Mouse (Mus musculus): ENCODE data around the gene Pdgfd. TPM values are rescaled to one million over a fixed set of nuclear protein-coding genes. Genes with fewer than 3 reads are reported as not detected.

Pdgfd gene
- polyA plus RNA-seq (2012; rRNA removed) = 4.5 and 4.6 TPM in 2 replicates

DNA sequence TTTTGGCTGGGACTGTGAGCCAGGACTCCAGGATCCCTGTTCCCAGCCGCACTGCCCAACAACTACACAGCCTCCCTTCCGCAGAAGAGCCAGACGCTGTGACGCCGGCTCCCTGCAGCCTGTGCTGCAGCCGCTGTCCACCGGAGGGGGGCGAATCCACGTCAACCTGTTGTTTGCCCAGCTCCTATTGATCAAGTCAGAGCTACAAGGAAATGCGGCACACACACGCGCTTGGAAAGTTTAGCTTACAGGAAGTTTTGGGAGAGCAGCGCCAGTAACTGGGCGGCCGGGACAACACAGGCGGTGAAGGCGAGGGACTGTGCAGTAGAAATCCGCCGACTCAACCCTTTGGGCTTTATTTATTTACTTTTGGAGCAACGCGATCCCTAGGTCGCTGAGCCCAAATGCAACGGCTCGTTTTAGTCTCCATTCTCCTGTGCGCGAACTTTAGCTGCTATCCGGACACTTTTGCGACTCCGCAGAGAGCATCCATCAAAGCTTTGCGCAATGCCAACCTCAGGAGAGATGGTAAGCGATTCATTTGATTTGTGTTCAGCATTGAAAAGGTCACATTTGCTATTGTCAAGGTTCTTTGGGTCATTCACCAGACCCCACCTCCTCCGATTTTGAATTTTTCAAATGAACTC lies at the start of gene Pdgfd:
Gene Pdgfd, plus strand, starts transcription at position 194 of the 647 bp plus-strand sequence.
- Histone ChIP-seq H3K27me3 (replicated peaks; ENCODE audit: control insufficient read depth, insufficient read depth, low read length) (no peaks in the 10 kb centered on the region), H3K4me1 (ENCODE audit: control insufficient read depth, insufficient read depth, low read length) (no peaks in the 10 kb centered on the region), H3K4me3 (ENCODE audit: insufficient read depth, low read depth, low read length) (peak within 1 kb of the TSS; percentile 67), H3K36me3 (ENCODE audit: control insufficient read depth, insufficient read depth, low read length) (no peaks in the 10 kb centered on the region), H3K27ac (ENCODE audit: insufficient read depth, low read depth, low read length) (peak within 1 kb of the TSS; percentile 87)
- WGBS = 2% methylated on average over 32 of the region's 32 CpGs
- peak; percentile 84 for DNase-seq
- no peak for TF ChIP-seq POLR2A (IDR thresholded peaks at IDR 0.05; ENCODE audit: low read depth, low read length)
- peak; percentile 56; the same call in 1 of the 2 replicates for TF ChIP-seq CTCF (conservative IDR thresholded peaks at IDR 0.05; ENCODE audit: insufficient read depth, insufficient read length, low read depth, low read length)

DNA sequence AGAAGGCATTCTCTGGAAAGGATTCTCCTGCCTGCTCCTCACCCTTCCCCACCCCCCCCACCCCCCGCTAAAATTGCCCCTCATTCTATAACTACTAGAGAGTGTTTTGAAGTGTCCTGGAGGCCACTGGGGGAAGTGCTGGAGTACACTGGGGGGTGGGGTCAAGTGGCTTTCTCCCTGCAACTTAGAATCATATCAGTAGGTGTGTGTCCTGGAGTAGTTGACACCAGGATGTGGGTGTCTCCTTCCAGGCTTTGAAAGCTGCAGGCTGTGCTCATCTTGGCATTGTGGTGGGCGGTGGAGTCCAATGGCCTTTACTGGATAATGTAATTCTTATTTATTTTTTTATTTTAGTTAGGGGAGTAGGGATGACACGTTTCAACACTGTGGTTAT lies 651 bp downstream of the Pdgfd start:
- Histone ChIP-seq H3K27me3 (replicated peaks; ENCODE audit: control insufficient read depth, insufficient read depth, low read length) (no peaks in the 10 kb centered on the region), H3K36me3 (ENCODE audit: control insufficient read depth, insufficient read depth, low read length) (no peaks in the 10 kb centered on the region), H3K27ac (ENCODE audit: insufficient read depth, low read depth, low read length) (peak overlapping the region; percentile 87; the same call in 1 of the 2 replicates), H3K4me1 (ENCODE audit: control insufficient read depth, insufficient read depth, low read length) (no peaks in the 10 kb centered on the region), H3K4me3 (ENCODE audit: insufficient read depth, low read depth, low read length) (peak overlapping the region; percentile 67)
- peak; percentile 16 for DNase-seq
- TF ChIP-seq CTCF (conservative IDR thresholded peaks at IDR 0.05; ENCODE audit: insufficient read depth, insufficient read length, low read depth, low read length) (no peak), POLR2A (IDR thresholded peaks at IDR 0.05; ENCODE audit: low read depth, low read length) (no peak)
- WGBS = 26% methylated on average over 3 of the region's 3 CpGs

DNA sequence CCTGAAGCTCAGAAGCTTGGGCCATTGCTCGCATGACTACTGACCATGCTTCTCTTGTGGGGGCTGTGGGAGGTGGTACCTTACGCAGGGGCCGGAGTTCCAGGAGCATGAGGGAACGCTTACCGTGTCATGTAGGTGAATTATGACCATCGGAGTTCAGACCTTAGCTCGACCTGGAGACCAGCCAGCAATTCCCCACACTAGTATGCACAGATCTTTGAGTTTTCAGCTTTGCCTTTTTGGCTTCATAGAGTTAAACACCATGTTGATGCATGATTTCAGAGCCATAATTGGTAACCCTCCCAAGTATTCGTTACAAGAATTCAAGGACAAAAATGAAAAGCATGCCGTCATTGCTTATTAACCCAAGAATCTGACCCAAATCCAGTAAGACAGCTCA lies 2.6 kb downstream of the Pdgfd start:
- 23% methylated on average over 9 of the region's 9 CpGs for WGBS
- TF ChIP-seq POLR2A (IDR thresholded peaks at IDR 0.05; ENCODE audit: low read depth, low read length) (no peak), CTCF (conservative IDR thresholded peaks at IDR 0.05; ENCODE audit: insufficient read depth, insufficient read length, low read depth, low read length) (no peak)
- DNase-seq = peak; percentile 26
- no peaks in the 10 kb centered on the region for H3K36me3 ChIP-seq (ENCODE audit: control insufficient read depth, insufficient read depth, low read length)
- no peaks in the 10 kb centered on the region for H3K27me3 ChIP-seq (replicated peaks; ENCODE audit: control insufficient read depth, insufficient read depth, low read length)
- H3K4me3 ChIP-seq (ENCODE audit: insufficient read depth, low read depth, low read length) = peak overlapping the region; percentile 1; the same call in 1 of the 2 replicates
- no peak overlapping the region for H3K27ac ChIP-seq (ENCODE audit: insufficient read depth, low read depth, low read length)
- H3K4me1 ChIP-seq (ENCODE audit: control insufficient read depth, insufficient read depth, low read length) = no peaks in the 10 kb centered on the region

DNA sequence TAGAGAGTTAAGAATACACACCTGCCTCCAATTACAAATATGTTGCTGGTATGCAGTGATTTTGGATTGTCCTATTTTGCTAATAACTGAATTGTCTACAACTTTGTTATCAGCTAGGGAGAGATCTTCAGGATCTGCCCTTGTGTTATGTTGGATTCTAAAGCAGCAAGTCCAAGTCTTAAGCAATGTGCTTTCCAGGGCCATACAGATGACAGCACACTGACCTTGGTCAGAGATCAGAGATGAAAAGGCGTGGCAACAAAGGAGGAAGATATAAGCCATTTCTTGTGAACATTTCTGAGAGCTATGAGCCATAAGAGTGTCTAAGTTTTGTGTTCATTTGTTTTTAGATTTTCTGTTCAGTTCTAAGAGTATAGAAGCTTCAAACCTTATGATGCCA lies 4.9 kb downstream of the Pdgfd start:
- Histone ChIP-seq H3K27ac (ENCODE audit: insufficient read depth, low read depth, low read length) (no peak overlapping the region), H3K4me1 (ENCODE audit: control insufficient read depth, insufficient read depth, low read length) (no peaks in the 10 kb centered on the region), H3K27me3 (replicated peaks; ENCODE audit: control insufficient read depth, insufficient read depth, low read length) (no peaks in the 10 kb centered on the region), H3K36me3 (ENCODE audit: control insufficient read depth, insufficient read depth, low read length) (no peaks in the 10 kb centered on the region), H3K4me3 (ENCODE audit: insufficient read depth, low read depth, low read length) (no peak overlapping the region)
- DNase-seq = no peak
- WGBS = 85% methylated on average over 1 of the region's 1 CpGs
- TF ChIP-seq POLR2A (IDR thresholded peaks at IDR 0.05; ENCODE audit: low read depth, low read length) = no peak
- no peak for TF ChIP-seq CTCF (conservative IDR thresholded peaks at IDR 0.05; ENCODE audit: insufficient read depth, insufficient read length, low read depth, low read length)

DNA sequence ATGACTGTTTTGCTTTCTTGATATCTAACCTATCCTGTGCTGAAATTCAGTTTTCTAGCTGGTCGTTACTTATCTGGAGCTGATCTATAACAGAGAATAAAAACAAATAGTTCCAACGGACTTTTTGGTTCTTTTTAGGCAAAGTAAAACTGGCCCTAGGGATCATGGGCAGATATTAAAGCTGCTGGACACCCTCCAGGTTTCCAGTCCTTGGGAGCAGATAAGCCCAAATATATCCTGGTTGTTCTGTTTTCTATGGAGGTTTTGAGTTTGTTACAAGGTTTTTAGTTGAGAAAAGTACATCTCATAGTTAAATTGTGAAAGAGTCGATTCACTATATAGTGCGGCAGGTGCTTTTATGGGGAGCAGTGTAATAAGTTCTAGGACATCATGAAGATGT lies 7.3 kb downstream of the Pdgfd start:
- no peak overlapping the region for H3K4me3 ChIP-seq (ENCODE audit: insufficient read depth, low read depth, low read length)
- no peaks in the 10 kb centered on the region for H3K4me1 ChIP-seq (ENCODE audit: control insufficient read depth, insufficient read depth, low read length)
- H3K27ac ChIP-seq (ENCODE audit: insufficient read depth, low read depth, low read length) = no peak overlapping the region
- H3K27me3 ChIP-seq (replicated peaks; ENCODE audit: control insufficient read depth, insufficient read depth, low read length) = no peaks in the 10 kb centered on the region
- H3K36me3 ChIP-seq (ENCODE audit: control insufficient read depth, insufficient read depth, low read length) = no peaks in the 10 kb centered on the region
- no peak for TF ChIP-seq POLR2A (IDR thresholded peaks at IDR 0.05; ENCODE audit: low read depth, low read length)
- TF ChIP-seq CTCF (conservative IDR thresholded peaks at IDR 0.05; ENCODE audit: insufficient read depth, insufficient read length, low read depth, low read length) = no peak
- WGBS = 76% methylated on average over 4 of the region's 4 CpGs
- no peak for DNase-seq

DNA sequence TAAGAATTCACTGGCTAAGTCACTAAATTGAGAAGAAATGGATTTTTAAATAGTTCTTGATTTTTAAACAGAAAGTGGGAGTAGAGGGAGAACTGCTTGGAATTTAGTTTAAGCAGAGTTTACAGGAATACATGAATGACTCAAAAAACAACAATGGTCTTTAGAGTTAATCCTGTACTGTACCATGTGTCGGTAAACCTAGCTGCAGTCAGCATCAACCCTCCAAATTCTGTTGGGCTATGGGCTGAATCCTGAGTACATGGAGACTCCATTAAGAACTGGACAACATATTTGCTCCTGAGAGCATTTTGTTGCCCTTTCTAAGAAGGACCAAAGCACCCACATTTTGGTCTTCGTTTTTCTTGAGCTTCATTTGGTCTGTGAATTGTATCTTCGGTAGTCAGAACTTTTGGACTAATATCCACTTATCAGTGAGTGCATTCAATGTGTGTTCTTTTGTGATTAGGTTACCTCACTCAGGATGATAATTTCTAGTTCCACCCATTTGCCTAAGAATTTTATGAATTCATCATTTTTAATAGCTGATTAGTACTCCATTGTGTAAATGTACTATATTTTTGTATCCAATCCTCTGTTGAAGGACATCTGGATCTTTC lies 14.0 kb downstream of the Pdgfd start:
- H3K4me1 ChIP-seq (ENCODE audit: control insufficient read depth, insufficient read depth, low read length) = no peaks in the 10 kb centered on the region

DNA sequence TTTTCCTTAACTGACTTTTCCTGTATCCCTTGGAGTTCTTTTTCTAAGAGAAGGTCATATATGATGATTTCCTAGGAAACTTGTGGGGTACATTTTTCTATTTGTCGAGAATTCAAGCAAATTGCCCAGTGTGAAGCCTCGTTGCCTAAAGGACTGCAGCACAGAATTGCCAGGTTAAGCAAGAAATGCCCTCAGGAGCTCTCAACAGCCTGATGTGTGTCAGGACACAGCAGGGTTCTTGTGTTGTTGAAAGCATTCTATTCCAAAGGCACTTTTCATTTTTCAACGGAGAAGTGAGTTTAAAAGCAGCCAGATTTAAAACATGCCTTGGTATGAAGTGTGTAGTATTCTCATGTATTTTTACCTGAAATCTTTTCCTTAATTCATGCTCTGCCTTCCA lies 19.6 kb downstream of the Pdgfd start:
- Histone ChIP-seq H3K4me1 (ENCODE audit: control insufficient read depth, insufficient read depth, low read length) (no peaks in the 10 kb centered on the region), H3K36me3 (ENCODE audit: control insufficient read depth, insufficient read depth, low read length) (no peaks in the 10 kb centered on the region), H3K27ac (ENCODE audit: insufficient read depth, low read depth, low read length) (no peak overlapping the region), H3K27me3 (replicated peaks; ENCODE audit: control insufficient read depth, insufficient read depth, low read length) (no peaks in the 10 kb centered on the region), H3K4me3 (ENCODE audit: insufficient read depth, low read depth, low read length) (no peak overlapping the region)
- 52% methylated on average over 3 of the region's 3 CpGs for WGBS
- TF ChIP-seq CTCF (conservative IDR thresholded peaks at IDR 0.05; ENCODE audit: insufficient read depth, insufficient read length, low read depth, low read length) (no peak), POLR2A (IDR thresholded peaks at IDR 0.05; ENCODE audit: low read depth, low read length) (no peak)
- DNase-seq = no peak

More for the DNA sequence above, 14.0 kb downstream of the Pdgfd start:
- WGBS = 88% methylated on average over 3 of the region's 3 CpGs
- H3K4me3 ChIP-seq (ENCODE audit: insufficient read depth, low read depth, low read length) = no peak overlapping the region
- DNase-seq = no peak
- no peaks in the 10 kb centered on the region for H3K27me3 ChIP-seq (replicated peaks; ENCODE audit: control insufficient read depth, insufficient read depth, low read length)
- no peak for TF ChIP-seq CTCF (conservative IDR thresholded peaks at IDR 0.05; ENCODE audit: insufficient read depth, insufficient read length, low read depth, low read length)
- no peak for TF ChIP-seq POLR2A (IDR thresholded peaks at IDR 0.05; ENCODE audit: low read depth, low read length)
- no peak overlapping the region for H3K27ac ChIP-seq (ENCODE audit: insufficient read depth, low read depth, low read length)
- H3K36me3 ChIP-seq (ENCODE audit: control insufficient read depth, insufficient read depth, low read length) = no peaks in the 10 kb centered on the region

Measured in kidney, adult 2 months (tissue).